Mouse (Mus musculus) T-helper 17 cell (primary cell): ENCODE data around the gene Trnp1.

Experiments
- in situ Hi-C, 2 experiments: fragments of 300-600 bp; cut with MboI, MseI; formaldehyde crosslinking; loops; 1 replicate in 1 of 2; 2 replicates in 1 of 2; pipeline ENCODE4 v1.15.1; 2025; ENCODE audit warnings: high pct_unique_total_duplicates in 2 of 2

Trnp1 gene

DNA sequence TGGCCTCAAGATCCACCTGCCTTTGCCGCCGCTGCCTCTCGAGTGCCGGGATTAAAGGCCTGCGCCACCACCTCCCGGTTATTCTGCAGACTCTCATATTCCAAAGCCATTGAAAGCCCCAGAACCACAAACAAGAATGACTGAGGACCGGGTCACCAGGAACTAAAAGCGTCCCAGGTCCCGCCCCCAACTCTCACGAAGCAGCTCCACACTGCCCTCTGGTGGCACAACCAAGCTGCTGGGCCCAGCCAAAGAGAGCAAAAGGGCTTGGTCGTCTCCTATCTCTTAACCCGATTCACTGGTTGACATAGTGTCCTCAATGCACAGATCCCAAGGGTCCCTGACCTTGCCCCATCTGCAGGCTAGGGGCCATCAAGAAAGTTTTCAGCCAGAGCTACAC lies 3.9 kb downstream of the Trnp1 start:
- in situ Hi-C loops = no loop called here

DNA sequence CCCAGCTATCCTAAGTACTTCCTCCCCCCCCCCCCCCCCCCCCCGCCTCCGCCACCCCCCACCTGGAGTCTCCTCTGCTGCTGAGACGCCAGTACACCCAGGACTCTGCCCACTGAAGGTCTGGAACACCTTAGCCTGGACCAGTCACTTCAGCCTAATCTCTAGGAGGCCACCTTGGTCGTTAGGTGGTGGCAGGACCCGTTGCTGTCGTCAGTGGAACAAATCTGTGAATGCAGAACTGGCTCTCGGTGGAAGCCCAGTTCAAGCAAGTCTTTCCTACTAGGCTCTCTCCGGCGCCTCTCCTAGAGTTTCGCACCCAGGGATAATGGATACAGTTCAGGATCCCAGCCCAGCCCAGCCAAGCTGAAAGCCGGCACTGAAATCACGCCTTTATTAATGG lies 4.5 kb downstream of the Trnp1 start:
- in situ Hi-C loops = no loop called here

DNA sequence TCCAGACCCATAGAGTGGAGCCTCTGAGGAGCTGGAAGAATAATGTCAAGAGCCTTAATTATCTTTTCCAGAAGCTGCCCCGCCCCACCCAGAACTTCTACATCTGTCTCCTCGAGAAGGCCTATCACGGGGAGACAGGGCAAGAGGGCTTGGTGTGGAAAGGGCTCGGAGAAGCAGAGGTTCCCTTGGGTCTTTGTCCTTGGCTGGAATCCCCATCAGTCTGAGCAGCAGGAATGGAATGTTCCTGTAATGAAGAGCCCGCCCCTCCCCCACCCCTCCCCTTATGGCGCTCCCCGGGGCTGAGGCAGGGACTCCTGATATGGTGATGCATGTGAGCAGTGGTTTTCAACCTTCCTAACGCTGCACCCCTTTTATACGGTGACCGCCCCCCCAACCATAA lies 6.5 kb downstream of the Trnp1 start:
- in situ Hi-C loops = no loop called here

DNA sequence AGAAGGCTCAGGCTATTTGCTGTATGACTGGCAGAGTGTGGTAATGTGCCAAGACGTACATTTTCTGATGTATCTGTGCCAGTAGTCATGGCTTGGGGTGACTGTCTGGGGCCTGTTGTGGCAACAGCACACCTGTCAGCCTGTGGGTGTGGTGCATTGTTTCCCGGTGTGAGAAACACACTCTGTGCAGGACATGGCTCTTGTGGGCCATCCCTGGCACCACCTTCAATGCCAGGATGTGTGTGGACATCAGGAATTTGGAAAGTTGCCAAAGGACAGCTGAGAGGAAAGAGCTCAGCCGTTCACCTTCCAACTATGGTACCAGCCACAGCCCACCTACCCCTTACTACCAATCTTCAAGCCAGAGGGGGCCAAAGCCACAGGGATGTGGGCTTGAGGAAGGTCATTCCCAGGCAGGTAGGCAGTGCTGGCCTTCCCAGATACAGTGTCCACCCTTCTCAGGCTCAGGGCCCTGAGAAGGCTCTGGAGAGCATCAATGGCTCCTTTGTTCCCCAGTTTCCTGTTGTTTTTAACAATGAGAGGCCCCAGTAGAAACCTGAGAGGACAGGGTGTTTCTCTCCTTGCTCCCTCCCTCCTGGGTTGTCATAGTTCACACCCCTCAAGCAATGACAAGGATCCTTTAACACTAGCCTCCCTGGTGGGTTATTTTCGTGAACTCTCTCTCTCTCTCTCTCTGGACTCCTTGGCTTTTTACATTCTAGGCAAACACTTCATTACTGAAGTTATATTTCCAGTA lies 8.7 kb downstream of the Trnp1 start:
- in situ Hi-C loops = no loop called here

DNA sequence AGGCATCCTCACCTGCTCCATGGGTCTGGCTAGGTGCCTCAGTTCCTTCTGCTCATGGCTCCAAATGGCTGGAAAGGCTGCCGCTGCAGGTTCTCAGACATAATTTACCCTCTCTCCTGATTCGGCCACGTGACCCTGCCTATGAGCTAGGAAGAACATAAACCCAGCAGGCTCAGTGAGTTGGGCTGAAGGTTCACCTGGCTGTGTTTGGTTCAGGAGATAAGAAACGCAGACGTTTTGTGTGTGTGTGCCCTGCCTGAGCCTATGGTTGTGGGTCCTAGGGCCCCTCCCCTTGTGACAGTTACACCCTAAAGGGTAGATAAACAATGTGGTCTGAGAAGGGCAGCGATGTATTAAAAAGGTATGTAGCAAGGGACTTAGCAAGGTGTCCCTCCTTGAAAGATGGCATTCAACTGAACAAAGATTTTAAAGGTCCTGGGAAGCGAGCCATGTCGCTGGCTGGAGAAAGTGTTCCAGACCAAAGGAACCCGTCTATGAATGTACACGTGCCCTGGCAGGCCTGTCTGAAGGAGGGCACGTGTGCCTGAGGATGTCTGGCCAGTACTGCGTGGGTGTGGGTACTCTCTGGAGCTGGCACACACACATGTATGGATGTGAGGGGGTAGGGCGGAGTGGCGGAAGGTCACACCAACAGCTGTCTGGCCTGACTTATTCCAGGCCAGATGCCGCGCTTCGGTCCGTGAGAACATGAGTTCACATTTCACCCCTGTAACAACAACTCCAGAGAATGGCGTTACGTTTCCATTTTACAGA lies 9.5 kb downstream of the Trnp1 start:
- in situ Hi-C loops = no loop called here

DNA sequence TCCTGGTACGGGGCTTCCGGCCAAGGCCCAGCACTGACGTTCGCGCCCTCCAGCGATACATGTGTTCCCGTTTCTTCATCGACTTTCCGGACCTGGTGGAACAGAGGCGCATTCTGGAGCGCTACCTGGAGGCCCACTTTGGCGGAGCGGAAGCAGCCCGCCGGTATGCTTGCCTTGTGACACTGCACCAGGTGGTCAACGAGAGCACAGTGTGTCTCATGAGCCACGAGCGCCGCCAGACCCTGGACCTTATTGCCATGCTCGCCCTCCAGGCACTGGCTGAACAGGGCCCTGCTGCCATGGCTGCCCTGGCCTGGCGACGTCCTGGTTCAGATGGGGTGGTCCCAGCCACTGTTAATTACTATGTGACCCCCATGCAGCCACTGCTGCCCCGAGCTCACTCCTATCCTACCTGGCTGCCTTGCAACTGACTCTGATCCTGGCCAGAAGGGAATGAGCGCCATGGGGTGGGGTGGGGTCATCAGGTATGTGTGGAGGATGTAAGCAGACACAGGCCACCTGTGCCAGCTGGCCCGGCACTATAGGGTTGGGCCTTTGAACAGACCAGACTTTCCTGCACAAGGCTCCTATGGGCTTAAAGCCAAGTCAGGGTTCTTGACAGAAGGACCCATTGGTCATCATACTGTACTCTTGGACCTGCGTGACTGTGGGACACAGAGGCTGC lies 11.5 kb downstream of the Trnp1 start:
- in situ Hi-C loops = no loop called here

DNA sequence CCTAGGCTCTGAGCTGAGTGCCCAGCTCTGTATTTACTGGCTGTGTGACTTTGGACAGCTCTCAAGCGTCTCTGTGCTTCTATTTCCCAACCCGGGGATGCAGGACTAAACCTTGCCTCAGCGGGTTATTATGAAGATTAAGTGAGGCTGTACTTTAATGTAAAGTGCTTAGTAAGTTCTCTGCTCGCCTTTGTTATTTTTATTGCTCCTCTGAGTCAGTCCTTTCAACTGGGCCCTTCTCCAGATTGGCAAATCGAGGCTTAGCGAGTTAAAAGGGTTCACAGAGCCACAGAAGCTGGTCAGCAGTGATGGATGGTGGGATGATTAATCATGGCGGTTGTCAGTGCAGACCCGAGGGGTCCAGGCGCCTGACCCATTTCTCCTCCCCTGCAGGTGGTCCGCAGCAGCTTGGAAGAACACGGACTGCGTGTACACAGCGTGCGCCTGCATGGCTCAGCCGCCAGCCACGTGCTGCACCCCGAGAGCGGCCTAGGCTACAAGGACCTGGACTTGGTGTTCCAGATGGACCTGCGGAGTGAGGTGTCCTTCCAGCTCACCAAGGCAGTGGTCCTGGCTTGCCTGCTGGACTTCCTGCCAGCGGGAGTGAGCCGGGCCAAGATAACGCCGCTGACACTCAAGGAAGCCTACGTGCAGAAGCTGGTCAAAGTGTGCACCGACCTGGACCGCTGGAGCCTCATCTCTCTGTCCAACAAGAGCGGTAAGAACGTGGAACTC lies 12.5 kb downstream of the Trnp1 start:
- in situ Hi-C loops = no loop called here

DNA sequence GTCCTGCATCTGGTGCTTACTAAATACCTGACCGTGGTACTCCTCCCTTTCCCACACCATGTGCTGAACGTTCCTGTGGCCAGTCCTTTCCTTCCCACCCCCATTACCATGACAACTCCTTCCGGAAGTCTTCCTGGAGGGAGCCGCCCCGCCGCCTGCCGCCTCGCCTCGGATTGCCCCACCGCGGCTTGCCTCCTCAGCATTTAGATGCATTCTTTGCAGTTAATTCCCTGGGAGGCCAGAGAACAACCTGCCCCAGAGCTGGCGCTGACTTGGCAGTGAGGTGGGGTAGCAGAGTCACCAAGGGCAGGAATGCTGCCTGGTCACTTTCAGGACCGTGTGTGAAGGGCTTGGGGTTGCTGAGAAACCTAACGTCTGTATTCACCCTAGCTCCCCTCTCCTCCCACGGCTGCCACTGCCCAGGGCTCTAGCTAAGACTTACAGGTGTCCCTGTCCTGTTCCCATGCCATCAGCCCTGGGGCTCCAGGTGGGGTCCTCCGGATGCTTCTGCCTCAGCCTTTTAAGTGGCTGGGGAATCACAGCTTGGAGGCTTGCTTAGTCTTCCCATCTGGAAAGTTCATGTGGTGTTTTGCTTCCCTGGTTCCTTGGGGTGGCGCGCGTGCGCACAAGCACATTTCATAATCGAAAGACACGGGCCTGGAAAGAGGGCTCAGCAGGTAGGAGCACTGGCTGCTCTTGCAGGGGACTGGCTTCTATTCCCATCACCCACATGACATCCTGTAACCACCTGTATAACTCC lies 13.9 kb downstream of the Trnp1 start:
- in situ Hi-C loops = no loop called here

DNA sequence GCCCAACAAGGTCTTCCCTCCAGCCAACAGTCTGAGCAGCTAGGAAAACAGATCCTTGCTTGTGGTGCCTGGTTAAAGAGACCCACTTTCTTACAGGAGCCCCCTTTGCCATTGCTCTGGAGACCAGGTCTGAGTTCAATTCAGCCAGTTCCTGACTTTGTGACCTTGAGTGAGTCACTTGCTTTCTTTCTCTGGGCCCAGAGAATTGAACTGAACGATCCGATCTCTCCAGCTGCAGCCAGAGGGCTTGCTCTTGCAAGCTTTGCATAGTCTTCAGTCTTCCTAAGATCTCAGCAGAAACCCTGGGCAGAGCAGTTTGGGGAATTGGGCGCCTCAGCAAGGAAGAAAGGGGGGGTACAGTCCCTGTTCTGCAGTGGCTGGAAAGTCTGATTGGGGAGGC lies 15.9 kb downstream of the Trnp1 start:
- in situ Hi-C loops = no loop called here

DNA sequence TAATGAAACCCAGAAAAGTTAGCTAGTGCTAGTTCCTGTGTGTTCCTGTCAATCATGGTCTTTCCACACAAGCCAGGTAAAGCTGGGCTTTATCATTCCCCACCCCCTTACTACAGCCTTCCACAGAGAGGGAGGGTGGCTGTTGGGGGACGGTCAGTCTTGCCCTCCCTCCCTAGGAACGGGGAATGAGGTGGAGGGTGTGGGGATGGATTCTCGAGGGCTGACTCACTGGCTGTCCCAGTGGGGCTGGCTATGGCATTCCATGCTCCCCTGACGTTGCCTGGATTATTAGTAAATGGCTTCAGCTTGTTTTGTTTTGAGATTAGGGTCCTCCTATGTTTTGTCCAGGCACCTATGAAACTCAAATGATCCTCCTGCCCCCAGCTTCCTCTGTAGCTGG lies 16.9 kb downstream of the Trnp1 start:
- in situ Hi-C loops = no loop called here

DNA sequence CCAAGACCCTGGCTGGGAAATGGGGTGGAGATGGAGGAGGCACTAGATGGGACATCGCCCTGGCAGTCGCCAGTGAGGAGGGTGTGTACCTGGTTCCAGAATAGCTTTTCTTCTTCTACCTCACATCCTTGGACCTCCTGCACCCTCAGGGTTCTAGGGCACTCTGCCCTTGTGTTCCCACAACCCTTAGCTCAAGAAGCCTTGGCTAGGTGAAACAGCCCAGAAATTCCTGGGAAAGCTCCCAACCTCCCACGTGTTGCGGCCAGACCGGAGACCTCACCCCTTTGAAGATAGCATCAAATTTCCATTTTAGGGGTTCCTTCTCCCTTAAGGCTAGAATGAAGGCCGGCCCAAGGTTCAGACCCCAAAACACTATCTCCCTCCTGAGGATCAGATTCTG lies 17.6 kb downstream of the Trnp1 start:
- in situ Hi-C loops = no loop called here

DNA sequence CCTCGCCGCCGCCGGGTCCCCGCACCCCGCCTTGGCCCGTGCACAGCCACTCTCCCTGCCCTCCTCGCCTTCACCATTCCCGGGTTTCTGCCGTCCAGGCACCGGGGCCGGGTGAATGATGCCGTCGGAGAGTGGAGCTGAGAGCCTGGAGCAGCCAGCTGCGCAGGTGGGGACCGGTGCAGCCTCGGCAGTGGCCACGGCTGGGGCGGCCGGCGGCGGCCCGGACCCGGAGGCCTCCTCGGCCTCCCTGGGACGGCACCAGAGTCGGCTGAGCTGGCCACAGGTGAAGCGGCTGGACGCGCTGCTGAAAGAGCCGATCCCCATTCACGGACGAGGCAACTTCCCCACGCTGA lies 18.2 kb downstream of the Trnp1 start:
- in situ Hi-C loops = no loop called here

DNA sequence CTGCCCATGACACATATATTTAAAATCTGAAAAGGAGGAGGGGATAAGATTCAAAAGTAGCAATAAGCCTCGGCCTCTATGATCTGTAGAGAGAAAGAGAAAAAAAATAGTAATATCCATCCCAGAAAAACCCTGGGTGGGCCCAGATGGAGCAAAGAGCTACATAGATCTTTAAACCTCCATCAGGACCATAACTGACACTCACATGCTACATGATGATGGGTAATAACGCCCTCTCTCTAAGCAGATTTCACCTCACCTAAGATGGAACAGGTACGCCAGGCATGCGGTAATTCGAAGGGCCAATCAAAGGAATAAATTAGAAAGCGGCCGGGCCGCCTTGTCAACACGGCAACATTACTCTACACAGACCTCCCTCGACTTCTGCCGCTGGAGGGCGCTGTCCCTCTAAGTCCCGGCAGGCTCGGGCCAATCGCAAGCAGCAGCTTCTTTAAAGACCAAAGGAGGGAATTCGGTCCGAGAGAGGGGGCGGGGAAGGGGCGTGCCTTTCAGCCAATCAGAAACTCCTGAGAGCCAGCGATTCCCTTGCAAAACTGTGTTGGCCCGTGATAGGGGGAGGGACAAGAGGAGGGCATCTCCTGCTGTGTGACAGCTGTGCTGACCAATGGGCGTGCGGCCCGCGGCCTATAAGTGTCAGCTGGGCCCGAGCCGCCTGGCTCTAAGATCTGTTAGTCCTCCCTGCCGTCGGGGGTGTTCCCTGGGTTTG lies 18.7 kb downstream of the Trnp1 start, which contains the start of gene Tent5b:
Gene Tent5b, plus strand, starts transcription at position 675 of the 727 bp plus-strand sequence.
- in situ Hi-C loops = no loop called here

DNA sequence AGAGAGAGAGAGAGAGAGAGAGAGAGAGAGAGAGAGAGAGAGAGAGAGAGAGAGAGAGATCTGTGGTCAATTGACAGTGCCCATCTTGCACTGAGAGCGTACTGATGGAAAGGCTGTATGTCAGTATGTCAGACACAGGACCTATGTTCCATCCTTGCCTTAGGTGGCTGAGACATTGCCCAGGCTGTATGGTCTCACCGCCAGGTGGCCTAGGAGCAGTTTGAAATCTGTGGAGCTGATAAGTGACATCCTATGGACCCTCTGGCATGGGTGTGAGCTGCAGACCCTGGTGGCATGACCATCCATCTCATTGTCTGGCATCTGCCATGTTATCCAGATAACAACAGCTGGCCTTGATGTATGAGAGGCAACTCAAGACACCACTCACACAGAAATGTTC lies 24.5 kb downstream of the Trnp1 start:
- in situ Hi-C loops = no loop called here

DNA sequence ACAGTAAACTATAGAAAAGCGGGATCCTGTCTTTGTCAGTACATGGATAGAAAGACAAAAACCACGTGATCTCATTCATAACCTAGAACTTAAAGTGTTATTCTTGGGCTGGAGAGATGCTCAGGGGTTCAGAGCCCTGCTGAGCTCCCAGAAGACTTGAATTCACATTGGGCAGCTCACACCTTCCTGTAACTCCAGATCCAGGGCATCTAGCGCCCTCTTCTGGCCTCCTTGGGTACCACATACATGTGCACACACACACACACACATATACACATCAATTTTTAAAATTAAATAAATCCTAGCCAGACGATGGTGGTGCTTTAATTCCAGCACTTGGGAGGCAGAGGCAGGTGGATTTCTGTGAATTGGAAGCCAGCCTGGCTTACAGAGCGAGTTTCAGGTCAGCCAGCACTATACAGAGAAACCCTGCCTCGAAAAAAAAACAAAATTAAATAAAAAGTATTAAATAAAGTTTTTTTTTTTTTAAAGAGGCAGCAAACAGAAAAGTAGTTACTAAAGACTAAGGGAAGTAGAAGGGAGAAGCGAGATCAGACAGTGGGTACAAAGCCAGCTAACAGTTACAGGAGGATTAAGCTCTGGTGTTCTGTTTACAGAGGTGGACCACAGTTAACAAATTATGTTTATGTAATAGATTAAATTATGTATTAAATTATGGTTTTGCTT lies 27.1 kb downstream of the Trnp1 start:
- in situ Hi-C loops = no loop called here

DNA sequence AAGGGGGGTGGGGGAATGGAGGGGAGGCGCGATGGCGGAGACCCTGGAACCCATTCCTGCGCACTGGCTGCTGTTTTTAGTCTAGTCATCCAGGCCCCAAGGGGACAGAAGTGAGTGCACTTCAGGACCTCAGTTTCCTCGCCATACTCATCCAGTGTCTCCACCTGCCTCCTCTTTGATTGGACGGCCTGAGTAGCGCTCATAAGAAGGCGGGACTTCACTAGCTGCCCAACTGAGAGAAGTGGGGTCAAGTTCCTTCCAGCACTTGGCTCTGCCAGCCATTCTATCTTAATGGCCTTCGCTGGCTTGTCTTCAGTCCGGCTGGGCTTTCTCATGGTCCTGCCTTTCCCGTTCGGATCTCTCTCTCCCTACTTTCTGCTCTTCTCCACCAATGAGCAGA lies 29.2 kb downstream of the Trnp1 start:
- in situ Hi-C loops = no loop called here

DNA sequence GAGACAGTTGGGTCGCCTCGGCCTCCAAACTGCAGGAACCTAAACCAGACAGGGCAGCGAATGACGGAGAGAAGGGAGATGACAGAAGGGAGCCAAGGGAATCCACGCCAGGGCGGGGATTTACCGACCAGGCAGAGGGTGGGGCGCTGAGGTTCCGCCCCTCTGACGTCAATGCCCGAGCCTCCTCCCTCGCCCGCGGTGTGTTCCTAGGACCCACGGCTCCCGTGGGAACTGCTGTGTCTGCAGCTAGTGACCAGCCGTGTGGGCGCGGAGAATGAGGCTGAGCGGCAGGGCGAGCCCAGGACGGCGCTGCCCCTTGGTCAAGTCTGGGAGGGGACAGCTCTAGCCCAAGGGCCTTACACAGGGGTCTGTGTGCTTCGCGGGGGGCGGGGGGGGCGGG lies 30.3 kb downstream of the Trnp1 start:
- in situ Hi-C loops = no loop called here

DNA sequence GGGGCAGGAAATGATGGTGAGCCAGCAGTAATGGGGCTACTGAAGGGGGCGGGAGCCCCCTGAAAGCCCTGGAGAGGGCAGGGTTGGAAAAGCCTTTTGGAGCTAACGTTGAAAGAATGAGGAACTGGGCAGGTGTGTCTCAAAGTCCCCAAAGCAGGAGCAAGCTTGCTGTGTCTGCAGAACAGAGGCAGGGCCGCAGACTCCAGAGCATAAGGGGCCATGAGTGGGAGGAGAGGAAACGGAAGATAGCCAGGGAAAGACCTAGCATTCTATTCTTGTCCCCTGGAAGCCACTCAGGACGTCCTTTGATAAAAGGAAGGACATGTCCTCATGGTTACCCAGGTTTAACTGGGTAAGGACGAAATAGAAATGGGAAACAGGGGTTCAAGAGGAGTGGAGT lies 35.2 kb downstream of the Trnp1 start:
- in situ Hi-C loops = no loop called here

DNA sequence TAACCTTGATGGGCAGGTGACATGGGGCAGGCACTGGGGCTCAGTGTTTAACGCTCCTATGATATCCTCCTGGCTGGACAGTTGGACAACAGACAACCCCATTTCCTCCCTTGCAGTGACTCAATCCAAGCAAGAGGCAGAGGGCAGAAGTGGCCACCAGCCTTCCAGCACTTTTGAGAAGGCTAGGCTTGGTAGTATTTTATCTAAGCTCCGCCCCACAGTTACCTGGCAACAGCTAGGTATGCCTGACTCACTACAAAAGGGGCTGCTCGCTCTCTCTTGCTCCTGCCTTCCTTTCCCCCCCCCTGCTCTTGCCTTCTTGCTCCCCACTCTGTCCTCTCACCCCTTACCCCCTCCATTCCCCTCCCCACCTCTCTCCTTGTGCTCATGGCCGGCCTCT lies 37.0 kb downstream of the Trnp1 start:
- in situ Hi-C loops = no loop called here

DNA sequence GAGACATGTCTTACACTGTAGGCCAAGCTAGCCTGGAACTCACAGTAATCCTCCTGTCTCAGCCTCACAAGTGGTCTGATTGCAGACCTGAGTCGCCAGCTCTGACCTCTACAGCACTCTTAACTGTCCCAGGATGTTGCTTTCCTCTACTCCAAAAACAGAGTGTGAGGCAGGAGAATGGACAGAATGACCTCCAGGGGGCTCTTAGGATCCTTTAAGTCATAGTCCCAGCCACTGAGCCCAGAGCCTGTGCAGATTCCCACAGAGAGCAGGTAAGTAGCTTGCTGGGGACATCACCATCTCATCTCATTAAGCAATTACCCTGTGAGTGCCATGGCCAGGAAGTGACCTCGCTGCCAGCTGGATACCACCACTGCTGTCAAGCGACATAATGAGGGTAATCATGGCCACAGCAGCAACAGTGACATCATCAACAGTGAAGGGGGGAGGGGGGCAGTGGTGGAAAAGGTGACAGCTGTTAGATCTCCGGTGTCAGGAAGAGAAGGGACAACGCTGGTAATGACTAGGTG lies 37.5 kb downstream of the Trnp1 start:
- in situ Hi-C loops = no loop called here
